Mouse (Mus musculus) right cerebral cortex, postnatal 36 days (tissue): ENCODE measurements at regions not wholly inside any gene's neighbourhood (a gene's known extent, or its start where the extent isn't known, plus 50 kb on each side); places are given as distances from the start of the nearest gene placed in this dataset.

Source experiments
- DNase-seq, 2 experiments: peaks; one replicate each; pipeline ENCODE4 v3.0.0; 2022; ENCODE audit warnings: low spot score in 2 of 2, mixed read lengths in 1 of 2

DNA sequence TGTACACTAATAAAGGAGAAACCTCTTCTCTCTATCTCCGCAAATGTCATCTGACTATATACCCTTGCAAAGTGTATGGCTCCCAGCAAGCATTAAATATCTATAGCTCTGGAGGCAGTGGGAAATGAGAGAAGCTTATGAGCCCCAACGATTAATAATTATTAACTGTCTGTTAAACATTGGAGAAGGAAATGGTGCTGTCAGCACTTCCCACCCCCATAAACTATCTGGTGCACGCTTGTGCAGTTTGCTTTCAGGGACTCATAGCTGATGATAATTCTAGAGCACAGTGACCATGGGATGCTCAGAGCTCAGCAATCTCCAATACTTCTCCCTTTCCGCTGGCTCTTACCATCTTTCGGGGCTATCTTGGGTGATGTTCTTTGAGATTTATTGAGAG is 541.2 kb downstream of the Grxcr1 start:
- no peak for DNase-seq

DNA sequence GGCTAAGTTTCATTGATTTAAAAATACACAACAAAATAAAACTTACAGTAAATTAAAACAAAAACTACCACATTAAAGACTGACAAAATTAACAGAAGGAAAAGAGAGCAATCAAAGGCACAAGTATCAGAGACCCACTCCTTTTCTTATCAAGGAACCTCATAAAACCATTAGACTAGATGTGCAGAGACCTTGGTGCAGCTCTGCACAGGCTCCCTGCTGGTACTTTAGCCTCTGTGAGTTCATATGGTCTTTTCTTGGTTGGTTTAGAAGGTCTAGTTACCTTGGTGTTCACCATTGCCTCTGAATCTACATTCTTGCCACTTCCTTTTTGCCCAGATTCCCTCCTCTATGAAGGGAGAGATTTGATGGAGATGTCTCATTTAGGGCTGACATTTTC is 544.2 kb downstream of the Grxcr1 start:
- DNase-seq: no peak

DNA sequence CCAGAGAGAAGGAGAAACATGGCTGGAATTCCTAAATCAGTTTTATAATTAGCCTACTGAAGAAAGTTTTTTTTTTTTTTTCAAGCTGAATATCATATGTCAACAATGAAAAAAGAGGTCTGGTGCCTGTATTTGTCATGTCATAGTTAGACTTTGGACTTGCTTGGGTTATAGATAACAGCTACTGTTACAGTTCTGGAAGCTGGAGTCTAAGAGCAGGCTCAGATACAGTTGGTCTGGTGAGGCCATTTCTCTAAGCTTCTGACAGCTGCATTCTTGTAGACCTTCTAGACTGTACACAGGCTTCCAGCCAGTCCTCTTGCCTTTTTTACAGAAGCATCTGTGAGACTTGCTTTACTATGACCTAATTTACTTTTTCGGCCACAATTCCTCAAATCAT is 546.9 kb downstream of the Grxcr1 start:
- DNase-seq: no peak

DNA sequence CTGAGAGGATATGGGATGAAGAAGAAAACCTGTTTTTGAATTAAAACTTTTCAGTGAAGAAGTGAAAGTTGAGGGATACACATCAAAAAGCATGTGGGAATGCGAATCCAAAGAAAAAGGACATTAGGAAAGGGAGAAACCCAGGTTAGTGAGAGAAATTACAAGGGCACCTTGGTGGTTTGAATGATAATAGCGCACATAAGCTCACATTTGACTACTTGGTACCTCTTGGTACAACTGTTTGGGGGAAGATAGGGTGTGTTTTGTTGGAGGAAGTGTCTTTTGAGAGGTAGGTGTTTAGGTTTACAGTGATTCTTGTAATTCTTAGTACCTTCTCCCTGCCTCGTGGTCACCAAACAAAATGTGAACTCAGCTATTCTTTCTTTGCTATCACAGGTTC is 560.8 kb downstream of the Grxcr1 start:
- DNase-seq: no peak

DNA sequence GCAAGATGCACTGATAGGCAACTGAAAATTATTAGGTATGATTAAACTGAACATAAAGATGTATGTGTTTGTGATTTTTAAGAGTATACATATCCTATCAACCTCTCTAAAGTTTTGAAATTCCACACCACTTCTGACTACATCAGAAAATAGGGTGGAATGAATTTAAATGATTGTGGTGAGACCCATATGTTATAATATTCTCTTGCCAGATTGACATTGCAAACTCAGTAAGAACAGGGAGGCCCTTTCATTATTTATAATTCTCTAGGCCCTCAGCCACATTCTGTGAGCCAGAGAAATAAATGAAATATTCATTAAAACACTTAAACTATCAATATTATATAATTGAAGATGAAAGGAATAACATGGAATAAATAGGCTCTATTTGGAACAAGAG is 586.8 kb downstream of the Grxcr1 start:
- no peak for DNase-seq

DNA sequence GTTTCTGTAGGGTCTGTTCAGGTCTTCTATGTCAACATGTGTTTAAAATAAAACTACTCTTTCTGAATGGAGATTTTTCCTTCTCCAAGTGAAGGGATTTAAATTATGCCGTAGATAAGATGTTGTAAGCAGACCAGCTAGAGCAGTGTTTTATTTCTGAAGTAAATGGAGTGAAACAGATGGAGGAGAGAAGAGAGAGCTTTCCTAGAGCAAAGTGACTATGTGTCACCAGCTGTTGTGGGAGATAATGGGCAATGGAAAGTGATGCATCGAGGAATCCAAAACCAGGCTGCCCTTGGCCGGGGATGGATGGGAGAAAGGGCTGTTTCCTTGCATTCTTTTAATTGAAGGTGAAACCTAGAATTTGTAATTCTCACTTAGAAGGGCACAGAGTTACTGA is 603.8 kb downstream of the Grxcr1 start:
- DNase-seq: peak in 1 of 2 experiments; percentile 1

DNA sequence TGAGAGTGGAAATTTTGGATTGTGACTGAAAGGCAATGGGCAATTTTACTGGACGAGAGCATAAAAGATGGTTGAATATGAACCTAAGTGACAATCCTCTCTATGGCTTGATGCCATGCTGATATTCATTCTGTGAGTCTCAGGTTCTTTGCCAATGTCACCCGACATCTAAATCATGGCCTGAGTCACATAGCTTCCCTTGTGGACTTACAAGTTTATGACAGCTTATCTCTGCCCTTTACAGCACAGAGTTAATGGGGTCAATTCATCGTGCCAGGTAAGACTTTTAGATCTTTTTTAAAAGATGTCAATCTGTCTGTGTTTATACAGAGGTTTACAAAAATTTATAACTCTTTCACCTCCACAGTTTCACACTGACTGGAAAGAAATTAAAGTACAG is 641.2 kb downstream of the Grxcr1 start:
- no peak for DNase-seq

DNA sequence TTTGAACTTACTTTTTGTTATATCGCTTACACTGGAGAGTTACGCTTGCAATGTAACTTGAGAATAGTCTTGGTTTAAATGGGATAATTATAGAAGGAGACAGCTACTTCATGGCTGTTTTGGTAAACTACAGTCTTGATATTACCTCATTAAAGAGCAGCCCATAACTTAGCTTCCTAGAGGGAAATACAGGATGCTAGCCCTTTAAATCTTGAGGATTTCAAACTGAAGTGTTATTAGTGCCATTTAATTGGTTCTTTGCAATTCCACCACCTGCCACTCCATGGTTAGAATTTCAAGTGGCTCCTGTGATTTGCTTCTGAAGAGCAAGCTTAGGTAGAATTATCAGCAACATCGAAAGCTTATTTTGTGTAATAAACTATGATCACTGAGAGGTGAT is 640.1 kb downstream of the Kctd8 start:
- no peak for DNase-seq

DNA sequence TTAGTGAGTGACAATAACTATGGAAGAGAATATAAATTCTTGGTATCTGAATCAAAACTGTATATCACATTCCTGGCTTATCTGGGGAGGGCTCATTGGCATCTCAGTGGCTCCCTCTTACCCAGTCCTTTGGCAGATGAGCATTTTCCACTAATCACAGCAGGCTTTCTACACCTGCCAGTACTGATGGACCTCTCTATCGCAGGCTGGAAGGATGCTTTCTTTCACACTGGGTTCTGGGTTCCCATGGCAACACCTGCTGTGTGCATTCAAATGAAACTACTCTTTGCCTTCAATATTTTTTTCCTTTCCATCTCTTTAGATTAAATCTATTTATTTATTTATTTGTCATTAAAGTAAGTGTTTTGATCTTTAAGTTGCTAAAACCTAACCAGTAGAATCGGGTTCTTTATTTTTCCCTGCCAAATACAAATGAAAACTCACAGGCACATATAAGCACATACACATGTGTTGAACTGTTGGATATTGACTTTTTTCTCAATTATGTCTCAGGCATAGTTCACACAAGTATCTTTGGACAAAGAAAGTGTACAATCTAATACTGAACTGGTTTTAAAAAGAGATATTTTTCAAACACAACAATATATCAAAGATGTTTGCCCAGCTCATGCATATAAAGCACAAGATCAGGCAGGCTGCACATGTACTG is 635.9 kb downstream of the Kctd8 start:
- DNase-seq: no peak

DNA sequence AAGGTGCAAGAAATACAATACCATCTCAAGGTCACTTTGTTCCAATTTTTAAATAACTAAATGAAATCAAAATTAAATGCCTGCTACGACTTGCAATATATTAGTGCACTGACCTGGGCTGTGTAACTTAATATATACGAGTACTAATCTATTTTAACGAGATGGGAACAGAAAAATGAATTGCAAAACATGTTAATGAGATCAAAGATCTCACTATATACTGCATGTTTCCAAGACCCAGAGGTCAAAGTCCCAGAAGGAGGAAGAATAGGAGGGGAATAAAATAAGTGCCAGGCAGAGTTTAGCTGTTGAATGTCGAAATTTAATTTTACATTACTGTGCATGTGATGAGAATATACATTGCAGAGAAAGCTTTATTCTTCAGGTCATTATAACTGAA is 614.7 kb downstream of the Kctd8 start:
- no peak for DNase-seq

DNA sequence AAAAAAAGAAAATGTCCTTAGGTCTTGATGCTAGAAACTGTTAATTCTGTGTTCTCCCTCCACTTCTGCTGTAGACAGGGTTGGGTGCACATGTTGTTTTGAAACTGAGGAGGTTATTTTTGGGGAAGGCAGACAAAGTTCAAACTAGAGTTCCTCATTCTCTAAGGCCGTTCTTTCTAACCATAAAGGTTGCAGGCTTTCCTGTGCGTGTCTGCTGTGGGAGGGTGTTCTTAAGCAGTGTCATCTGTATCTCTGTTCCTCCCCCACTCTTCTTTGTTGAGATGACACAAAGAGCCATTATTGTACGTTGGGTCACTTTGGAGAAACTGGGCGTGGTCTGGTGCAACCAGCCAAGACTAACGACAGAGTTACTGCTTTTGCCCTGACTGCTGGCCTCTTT is 606.3 kb downstream of the Kctd8 start:
- DNase-seq: no peak

DNA sequence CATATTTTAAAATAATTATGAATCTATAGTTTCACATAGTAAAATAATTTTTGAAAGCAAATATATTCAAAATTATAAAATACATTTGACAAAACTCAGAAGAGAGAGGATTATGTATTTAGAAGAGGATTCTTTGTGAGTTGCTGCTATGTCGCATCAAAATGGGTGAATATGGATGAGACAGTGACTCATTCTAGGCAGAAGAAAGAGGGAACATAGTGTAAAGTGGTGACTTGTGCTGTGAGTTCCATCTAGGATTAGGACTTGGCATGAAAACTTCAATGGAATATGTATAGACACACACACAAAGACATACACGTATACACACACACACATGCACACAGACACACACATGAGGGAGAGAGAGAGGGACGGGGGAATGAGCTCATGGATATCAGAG is 591.0 kb downstream of the Kctd8 start:
- no peak for DNase-seq

DNA sequence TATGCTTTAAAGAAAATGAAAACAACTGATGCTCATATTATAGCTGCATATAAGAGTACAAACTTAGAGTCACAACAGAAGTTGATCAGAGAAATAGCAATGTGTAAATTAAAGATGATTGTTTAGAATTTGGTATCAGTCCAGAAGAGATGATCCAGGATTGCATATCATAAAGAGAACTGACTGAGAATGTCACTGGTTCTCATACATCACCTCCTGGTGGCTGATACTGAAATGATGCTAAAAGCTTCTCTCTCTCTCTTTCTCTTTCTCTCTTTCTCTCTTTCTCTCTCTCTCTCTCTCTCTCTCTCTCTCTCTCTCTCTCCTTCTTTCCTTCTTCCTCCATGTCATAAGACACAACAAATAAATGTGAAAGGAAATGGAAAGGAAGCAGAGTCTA is 588.5 kb downstream of the Kctd8 start:
- no peak for DNase-seq
